Mouse (Mus musculus) embryonic facial prominence, embryonic 13.5 days (tissue): Measurements from ENCODE around the gene 1810010H24Rik. TPM values are rescaled to one million over a fixed set of nuclear protein-coding genes. Genes with fewer than 3 reads are reported as not detected.
"Not testable (repeated sequence)": the region's sequence is repeated elsewhere in the genome, so short reads cannot be mapped to it uniquely, and the experiment has no call there.

Experiments
- ATAC-seq: fragments of 200-750 bp; cut with Nextera tagmentation; 2 replicates; pipeline ENCODE4 v1.8.0; 2017; ENCODE audit warnings: low read depth; ENCODE audit not compliant: insufficient number of reproducible peaks, insufficient read depth, low FRiP score, low TSS enrichment
- H3K27ac ChIP-seq: fragments of 300-500 bp; sonication (generic); 2 replicates; pipeline ENCODE4 v1.5.1; 2015; ENCODE audit warnings: moderate library complexity, mild to moderate bottlenecking, inconsistent platforms
- H3K27me3 ChIP-seq: fragments of 300-500 bp; sonication (generic); 2 replicates; pipeline ENCODE4 v1.6.1; 2015; ENCODE audit warnings: mild to moderate bottlenecking, inconsistent platforms
- H3K36me3 ChIP-seq: fragments of 300-500 bp; sonication (generic); 2 replicates; pipeline ENCODE4 v1.6.1; 2015; ENCODE audit warnings: mild to moderate bottlenecking, inconsistent platforms
- H3K4me1 ChIP-seq: fragments of 300-500 bp; sonication (generic); 2 replicates; pipeline ENCODE4 v1.6.1; 2015; ENCODE audit warnings: inconsistent platforms
- H3K4me2 ChIP-seq: fragments of 300-500 bp; sonication (generic); 2 replicates; pipeline ENCODE4 v1.6.1; 2015; ENCODE audit warnings: moderate library complexity, mild to moderate bottlenecking, inconsistent platforms
- H3K4me3 ChIP-seq: fragments of 300-500 bp; sonication (generic); 2 replicates; pipeline ENCODE4 v1.5.1; 2015; ENCODE audit warnings: mild to moderate bottlenecking, inconsistent platforms
- H3K9ac ChIP-seq: fragments of 300-500 bp; sonication (generic); 2 replicates; pipeline ENCODE4 v1.6.1; 2015; ENCODE audit warnings: mild to moderate bottlenecking, inconsistent platforms
- H3K9me3 ChIP-seq: fragments of 300-500 bp; sonication (generic); 2 replicates; pipeline ENCODE4 v1.6.1; 2016; ENCODE audit warnings: inconsistent platforms
- WGBS: fragments of 180-500 bp; shearing (Covaris S2); methylation state at CpG from one replicate; pipeline ENCODE4 v1.1.7; 2015; ENCODE audit warnings: mixed read lengths; 5-methylcytosine and 5-hydroxymethylcytosine counted together
- polyA plus RNA-seq: library from polyadenylated mRNA; unstranded; fragments of >200 nt; fragmentation: Nextera tagmentation; extraction: Ambion mirVana; gene quantifications from 2 replicates; pipeline ENCODE4 v1.2.1, GENCODE M21; 2015

Gene 1810010H24Rik
- 1.9 and 2.0 TPM in 2 replicates for polyA plus RNA-seq

DNA sequence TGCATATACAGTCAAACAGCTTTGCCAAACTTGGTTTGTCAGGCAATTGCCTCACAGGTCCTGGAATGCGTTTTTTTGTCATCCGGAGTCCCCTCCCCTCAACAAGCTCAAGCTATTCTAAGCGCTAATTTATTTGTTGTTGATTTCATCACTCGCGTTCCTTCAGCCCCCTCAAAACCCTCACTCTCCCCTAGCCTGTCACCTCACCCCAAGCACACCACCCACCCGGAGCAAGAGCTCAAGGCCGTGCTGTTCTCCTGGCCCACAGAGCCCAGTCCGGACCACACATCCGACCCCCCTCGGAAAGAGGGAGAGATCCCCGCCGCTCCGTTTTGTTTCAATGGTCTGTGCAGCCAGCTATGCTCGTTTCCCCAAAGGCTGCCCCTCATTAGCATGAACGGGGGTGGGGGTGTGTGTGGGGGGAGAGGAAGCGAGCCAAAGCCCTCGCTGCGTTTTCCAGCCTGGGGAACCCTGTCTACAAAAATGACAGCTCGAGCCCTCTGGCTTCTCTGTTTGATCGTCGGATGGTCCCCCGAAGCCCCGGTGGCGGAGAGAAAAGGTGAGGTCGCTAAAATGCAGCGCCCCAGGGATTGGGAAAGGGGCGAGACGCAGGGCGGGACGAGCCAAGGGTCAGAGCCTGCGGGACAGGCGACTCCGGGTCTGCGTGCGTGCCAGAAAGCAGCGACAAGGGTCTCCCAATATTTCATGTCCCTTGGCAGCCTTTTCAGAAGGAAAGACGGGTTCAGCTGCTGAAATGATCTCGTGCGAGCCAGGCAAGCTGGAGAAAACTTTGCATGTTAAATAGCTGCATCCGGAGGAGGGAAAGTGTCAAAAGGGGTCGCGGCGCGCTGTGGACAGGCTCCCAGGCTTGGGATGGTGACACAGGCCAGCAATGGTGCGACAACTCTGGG, at the start of gene 1810010H24Rik:
Gene 1810010H24Rik, plus strand, starts transcription at position 271 of the 911 bp plus-strand sequence.
- no peak for ATAC-seq
- peaks cover 25% of the 10 kb centered on the region for H3K27me3 ChIP-seq

DNA sequence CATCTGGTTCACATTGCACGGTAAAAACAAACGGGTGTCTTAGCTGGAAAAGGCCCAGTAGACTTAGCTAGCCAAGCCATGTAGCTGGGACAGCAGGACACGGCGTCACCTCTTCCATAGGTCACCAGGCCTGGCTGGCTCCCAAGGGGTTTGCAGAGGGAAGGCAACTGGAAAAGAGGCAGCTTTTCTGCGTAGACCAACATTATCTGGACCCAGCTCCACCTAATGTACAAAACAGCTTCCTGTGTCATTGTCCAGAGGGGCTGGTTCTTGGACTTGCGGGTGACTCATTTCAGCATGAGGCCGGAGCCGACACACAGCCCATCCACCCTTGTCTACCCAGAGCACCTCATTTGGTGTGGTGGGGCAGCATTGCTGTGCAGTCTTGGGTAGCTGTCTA, 49.3 kb upstream of the 1810010H24Rik start:
- Histone ChIP-seq H3K9ac (no peak overlapping the region), H3K4me3 (no peak overlapping the region), H3K9me3 (0 out of 2 replicates have a peak, but pooled peaks cover 2% of the 10 kb centered on the region), H3K4me2 (no peak overlapping the region), H3K4me1 (no peaks in the 10 kb centered on the region), H3K36me3 (no peaks in the 10 kb centered on the region), H3K27ac (no peak overlapping the region), H3K27me3 (no peaks in the 10 kb centered on the region)
- WGBS: 75% methylated on average over 8 of the region's 8 CpGs
- ATAC-seq: no peak

More for the DNA sequence above, at the start of gene 1810010H24Rik:
- Histone ChIP-seq H3K9me3 (no peaks in the 10 kb centered on the region), H3K9ac (peak within 1 kb of the TSS; percentile 65), H3K36me3 (no peaks in the 10 kb centered on the region), H3K4me3 (peak within 1 kb of the TSS; percentile 47), H3K4me2 (peak within 1 kb of the TSS; percentile 80), H3K27ac (no peak within 1 kb of the TSS), H3K4me1 (peaks cover 36% of the 10 kb centered on the region)
- WGBS: under 1% methylated on average over 45 of the region's 45 CpGs

DNA sequence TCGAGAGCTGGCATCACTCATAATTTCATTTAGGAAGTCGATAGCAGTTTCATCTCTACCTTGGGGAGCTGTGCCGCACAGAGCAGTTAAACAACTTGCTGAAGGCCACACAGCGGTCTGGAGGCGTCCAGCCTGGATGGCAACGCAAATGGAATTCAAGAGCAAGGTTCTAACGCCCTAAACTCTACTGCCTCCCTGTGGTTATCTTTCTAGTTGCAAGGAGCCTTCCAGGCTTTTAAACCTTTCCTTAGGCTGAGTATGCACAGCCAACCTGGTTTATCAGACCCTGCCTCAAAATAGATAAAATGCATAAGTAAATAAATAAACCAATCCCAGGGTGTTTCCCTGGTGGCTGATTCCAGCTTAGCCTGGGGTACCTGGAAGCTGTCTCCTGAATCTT, 45.0 kb upstream of the 1810010H24Rik start:
- no peak for ATAC-seq
- 28% methylated on average over 7 of the region's 7 CpGs for WGBS

GRCm38 (mm10) chr11:106981787-106982186, 43.7 kb upstream of the 1810010H24Rik start:
- Histone ChIP-seq H3K36me3 (no peaks in the 10 kb centered on the region), H3K4me1 (no peaks in the 10 kb centered on the region; the same call in 1 of the 2 replicates), H3K9me3 (no peaks in the 10 kb centered on the region), H3K9ac (no peak overlapping the region), H3K27ac (no peak overlapping the region), H3K4me3 (no peak overlapping the region), H3K27me3 (no peaks in the 10 kb centered on the region), H3K4me2 (no peak overlapping the region)
- 54% methylated on average over 1 of the region's 1 CpGs for WGBS
- ATAC-seq: no peak

More for the DNA sequence above, 45.0 kb upstream of the 1810010H24Rik start:
- H3K4me2 ChIP-seq: no peak overlapping the region
- no peaks in the 10 kb centered on the region; the same call in 1 of the 2 replicates for H3K4me1 ChIP-seq
- H3K36me3 ChIP-seq: no peaks in the 10 kb centered on the region
- H3K27me3 ChIP-seq: no peaks in the 10 kb centered on the region
- no peaks in the 10 kb centered on the region for H3K9me3 ChIP-seq
- no peak overlapping the region for H3K9ac ChIP-seq
- H3K27ac ChIP-seq: no peak overlapping the region
- H3K4me3 ChIP-seq: no peak overlapping the region

DNA sequence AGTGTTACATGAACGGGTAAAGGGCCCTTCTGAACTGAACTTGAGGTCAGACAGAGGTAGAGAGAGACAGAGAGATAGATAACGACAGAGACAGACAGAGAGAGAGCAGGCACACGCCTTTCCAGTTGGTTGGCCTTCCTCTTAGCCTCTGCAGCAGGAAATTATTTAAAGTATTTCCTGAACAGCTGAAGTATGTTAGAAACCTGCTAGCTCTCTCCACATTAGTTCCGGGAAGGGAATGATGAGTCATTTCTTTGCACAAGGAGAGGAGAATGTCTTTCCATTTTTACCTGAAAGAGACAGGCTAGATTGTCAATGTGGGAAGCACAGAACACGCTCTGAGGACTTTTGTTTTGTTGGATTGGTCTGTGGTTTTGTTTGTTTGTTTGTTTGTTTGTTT, 43.1 kb upstream of the 1810010H24Rik start:
- H3K27ac ChIP-seq: no peak overlapping the region
- no peaks in the 10 kb centered on the region for H3K27me3 ChIP-seq
- H3K9ac ChIP-seq: no peak overlapping the region
- peaks cover 5% of the 10 kb centered on the region; the same call in 1 of the 2 replicates for H3K4me1 ChIP-seq
- H3K4me2 ChIP-seq: no peak overlapping the region
- peaks cover 3% of the 10 kb centered on the region for H3K36me3 ChIP-seq
- no peak overlapping the region for H3K4me3 ChIP-seq
- no peak for ATAC-seq
- no peaks in the 10 kb centered on the region for H3K9me3 ChIP-seq
- WGBS: 37% methylated on average over 5 of the region's 5 CpGs

DNA sequence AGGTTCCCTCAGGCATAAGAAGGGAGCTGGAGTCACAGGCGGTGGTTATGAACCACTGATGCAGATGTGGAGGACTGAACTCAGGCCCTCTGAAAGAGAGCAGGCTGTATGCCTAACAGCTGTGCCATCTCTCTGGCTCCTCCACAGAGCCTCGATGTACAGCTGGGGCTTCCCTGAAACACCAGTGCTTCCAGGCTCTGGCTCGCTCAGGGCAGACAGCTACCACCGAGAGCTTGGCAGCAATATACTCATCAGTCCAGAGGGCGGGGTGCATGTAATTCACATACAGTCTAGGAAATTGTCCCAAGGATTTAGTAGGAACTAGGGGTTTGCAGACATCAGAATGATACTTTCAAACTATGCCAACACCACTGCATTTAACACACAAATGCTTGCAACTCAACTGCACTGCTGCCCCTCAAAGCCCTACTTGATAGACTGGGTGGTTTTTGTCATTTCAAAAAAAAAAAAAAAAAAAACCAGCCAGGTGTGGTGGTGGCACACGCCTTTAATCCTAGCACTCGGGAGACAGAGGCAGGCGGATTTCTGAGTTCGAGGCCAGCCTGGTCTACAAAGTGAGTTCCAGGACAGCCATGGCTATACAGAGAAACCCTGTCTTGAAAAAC, 39.4 kb upstream of the 1810010H24Rik start:
- not testable (repeated sequence) for H3K4me2 ChIP-seq, H3K27me3 ChIP-seq, H3K4me1 ChIP-seq, H3K9me3 ChIP-seq, H3K27ac ChIP-seq, H3K9ac ChIP-seq, H3K4me3 ChIP-seq, ATAC-seq
- WGBS: 80% methylated on average over 9 of the region's 9 CpGs
- H3K36me3 ChIP-seq: peaks cover 37% of the 10 kb centered on the region

DNA sequence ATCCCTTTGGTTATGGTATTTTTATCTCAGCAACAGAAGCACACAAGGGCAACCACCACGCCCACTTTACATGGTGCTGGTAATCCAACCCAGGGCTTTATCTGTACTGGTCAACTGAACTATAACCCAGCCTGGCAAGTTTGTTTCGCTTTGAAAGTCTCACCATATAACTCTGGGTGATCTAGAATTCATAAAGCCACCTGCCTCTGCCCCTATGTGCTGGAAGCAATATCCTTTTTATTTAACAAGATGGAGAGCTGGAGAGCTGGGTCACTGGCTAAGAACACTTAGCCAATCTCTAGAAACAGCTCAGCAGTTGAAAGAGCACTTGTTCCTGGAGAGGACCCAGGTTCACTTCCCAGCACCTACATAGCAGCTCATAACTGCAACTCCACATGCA, 38.1 kb upstream of the 1810010H24Rik start:
- H3K9me3 ChIP-seq: no peaks in the 10 kb centered on the region
- no peak overlapping the region for H3K4me3 ChIP-seq
- peak overlapping the region; percentile 60; the same call in 1 of the 2 replicates for H3K27ac ChIP-seq
- no peak overlapping the region for H3K9ac ChIP-seq
- H3K36me3 ChIP-seq: peaks cover 47% of the 10 kb centered on the region
- ATAC-seq: no peak
- H3K4me1 ChIP-seq: peaks cover 9% of the 10 kb centered on the region; the same call in 1 of the 2 replicates
- H3K4me2 ChIP-seq: no peak overlapping the region
- no peaks in the 10 kb centered on the region for H3K27me3 ChIP-seq
- WGBS: 85% methylated on average over 2 of the region's 2 CpGs

DNA sequence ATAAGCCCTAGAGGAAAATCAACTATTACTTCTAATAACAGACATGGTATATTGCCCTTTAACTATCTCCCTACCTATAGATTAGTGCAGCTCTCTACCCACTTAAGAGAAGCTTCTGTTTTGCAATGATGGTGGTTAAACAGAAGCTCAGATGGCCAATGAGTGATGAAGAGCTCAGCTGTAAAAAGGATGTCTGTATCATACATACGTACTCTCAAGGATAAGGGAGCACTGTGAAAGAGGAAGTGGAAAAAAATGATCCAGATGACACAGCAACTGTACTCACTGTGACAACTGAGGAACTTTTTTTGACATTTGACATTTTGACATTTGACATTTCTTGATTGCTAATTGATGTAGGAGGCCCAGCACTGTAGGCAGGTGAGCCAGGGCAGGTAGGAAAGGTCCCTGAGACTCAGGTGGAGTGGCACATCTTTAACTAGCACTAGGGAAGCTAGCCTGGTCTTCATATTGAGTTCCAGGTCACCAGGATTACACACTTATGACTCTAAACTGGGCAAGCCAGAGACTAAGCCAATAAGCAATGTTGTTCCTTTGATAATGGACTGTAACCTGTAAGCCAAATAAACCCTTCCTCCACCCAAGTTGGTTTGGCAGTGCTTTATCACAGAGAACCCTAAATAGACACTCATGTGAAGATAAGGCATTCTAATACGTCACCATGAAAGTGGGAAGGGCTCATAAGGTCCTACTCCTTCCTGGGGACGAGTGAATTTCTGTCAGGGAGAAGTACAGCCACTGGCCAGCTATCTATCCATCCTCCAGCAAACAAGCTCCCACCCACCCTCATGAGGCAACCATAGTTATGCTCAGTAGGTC, 31.0 kb upstream of the 1810010H24Rik start:
- H3K27ac ChIP-seq: no peak overlapping the region
- WGBS: 80% methylated on average over 3 of the region's 3 CpGs
- H3K27me3 ChIP-seq: no peaks in the 10 kb centered on the region
- no peaks in the 10 kb centered on the region for H3K9me3 ChIP-seq
- no peak for ATAC-seq
- H3K4me1 ChIP-seq: peaks cover 17% of the 10 kb centered on the region
- H3K36me3 ChIP-seq: peaks cover 70% of the 10 kb centered on the region
- no peak overlapping the region for H3K9ac ChIP-seq
- no peak overlapping the region for H3K4me3 ChIP-seq
- H3K4me2 ChIP-seq: no peak overlapping the region

- Histone ChIP-seq H3K4me1 (peaks cover 17% of the 10 kb centered on the region), H3K4me2 (peak overlapping the region; percentile 72; the same call in 1 of the 2 replicates), H3K4me3 (peak overlapping the region; percentile 98; the same call in 1 of the 2 replicates), H3K36me3 (peaks cover 50% of the 10 kb centered on the region)
- H3K27me3 ChIP-seq, ATAC-seq, H3K27ac ChIP-seq, H3K9ac ChIP-seq, H3K9me3 ChIP-seq: not testable (repeated sequence)
- whole genome bisulfite sequencing: 94% methylated on average over 7 of the region's 7 CpGs
These were observed 29.0 kb upstream of the 1810010H24Rik start for GRCm38 (mm10) chr11:106996492-106996891.

- H3K27me3 ChIP-seq: no peaks in the 10 kb centered on the region
- no peak for ATAC-seq
- peak overlapping the region; percentile 90 for H3K9ac ChIP-seq
- H3K4me1 ChIP-seq: peaks cover 17% of the 10 kb centered on the region
- WGBS: 12% methylated on average over 5 of the region's 5 CpGs
- peak overlapping the region; percentile 98 for H3K4me3 ChIP-seq
- H3K9me3 ChIP-seq: no peaks in the 10 kb centered on the region
- H3K36me3 ChIP-seq: peaks cover 41% of the 10 kb centered on the region
- peak overlapping the region; percentile 89; the same call in 1 of the 2 replicates for H3K27ac ChIP-seq
- H3K4me2 ChIP-seq: peak overlapping the region; percentile 72
These were observed 27.5 kb upstream of the 1810010H24Rik start for GRCm38 (mm10) chr11:106997976-106998375.

GRCm38 (mm10) chr11:106998651-106999150, 26.8 kb upstream of the 1810010H24Rik start:
- H3K4me3 ChIP-seq: peak overlapping the region; percentile 98
- WGBS: under 1% methylated on average over 25 of the region's 26 CpGs
- peak overlapping the region; percentile 72 for H3K4me2 ChIP-seq
- ATAC-seq: peak; percentile 21; the same call in 1 of the 2 replicates
- H3K36me3 ChIP-seq: peaks cover 35% of the 10 kb centered on the region
- H3K27me3 ChIP-seq: no peaks in the 10 kb centered on the region
- peaks cover 17% of the 10 kb centered on the region for H3K4me1 ChIP-seq
- H3K27ac ChIP-seq: peak overlapping the region; percentile 89
- H3K9ac ChIP-seq: peak overlapping the region; percentile 90
- H3K9me3 ChIP-seq: no peaks in the 10 kb centered on the region
